Mouse (Mus musculus) neural tube, embryonic 14.5 days (tissue): ENCODE results near the gene Olfr1198. TPM values are rescaled to one million over a fixed set of nuclear protein-coding genes. Genes with fewer than 3 reads are reported as not detected.

Source experiments
- ATAC-seq: fragments of 200-750 bp; cut with Nextera tagmentation; 2 replicates; pipeline ENCODE4 v1.8.0; 2017; ENCODE audit warnings: low read depth, mild to moderate bottlenecking, moderate TSS enrichment, moderate library complexity
- H3K27ac ChIP-seq: fragments of 300-500 bp; sonication (generic); 2 replicates; pipeline ENCODE4 v1.5.1; 2014; ENCODE audit warnings: low read depth, mild to moderate bottlenecking, control low read depth, low read length, moderate library complexity, mixed read lengths
- H3K27me3 ChIP-seq: fragments of 300-500 bp; sonication (generic); 2 replicates; pipeline ENCODE4 v1.6.1; 2014; ENCODE audit warnings: low read length; ENCODE audit not compliant: control insufficient read depth, insufficient read depth
- H3K36me3 ChIP-seq: fragments of 300-500 bp; sonication (generic); 2 replicates; pipeline ENCODE4 v1.6.1; 2014; ENCODE audit warnings: low read length, mixed read lengths; ENCODE audit not compliant: control insufficient read depth, insufficient read depth
- H3K4me1 ChIP-seq: fragments of 300-500 bp; sonication (generic); 2 replicates; pipeline ENCODE4 v1.6.1; 2014; ENCODE audit warnings: low read length; ENCODE audit not compliant: control insufficient read depth, insufficient read depth
- H3K4me2 ChIP-seq: fragments of 300-500 bp; sonication (generic); 2 replicates; pipeline ENCODE4 v1.6.1; 2014; ENCODE audit warnings: mild to moderate bottlenecking, low read depth, low read length, control low read depth
- H3K4me3 ChIP-seq: fragments of 300-500 bp; sonication (generic); 2 replicates; pipeline ENCODE4 v1.5.1; 2014; ENCODE audit warnings: low read depth, low read length, control low read depth, mixed read lengths
- H3K9ac ChIP-seq: fragments of 300-500 bp; sonication (generic); replicated peaks from 2 replicates; pipeline ENCODE4 v1.6.1; 2014; ENCODE audit warnings: low read depth, mild to moderate bottlenecking, control low read depth, low read length, mixed read lengths
- H3K9me3 ChIP-seq: fragments of 300-500 bp; sonication (generic); 2 replicates; pipeline ENCODE4 v1.6.1; 2016; ENCODE audit warnings: low read length; ENCODE audit not compliant: control insufficient read depth
- WGBS: fragments of 180-500 bp; shearing (Covaris S2); extraction: QIAGEN DNeasy Blood & Tissue Kit; methylation state at CpG from one replicate; pipeline ENCODE4 v1.1.7; 2014; 5-methylcytosine and 5-hydroxymethylcytosine counted together
- polyA plus RNA-seq: library from polyadenylated mRNA; unstranded; fragments of >200 nt; fragmentation: Nextera tagmentation; extraction: Ambion mirVana; gene quantifications from 2 replicates; pipeline ENCODE4 v1.2.1, GENCODE M21; 2014

Gene Olfr1198
- not detected in 2 replicates for polyA plus RNA-seq

DNA sequence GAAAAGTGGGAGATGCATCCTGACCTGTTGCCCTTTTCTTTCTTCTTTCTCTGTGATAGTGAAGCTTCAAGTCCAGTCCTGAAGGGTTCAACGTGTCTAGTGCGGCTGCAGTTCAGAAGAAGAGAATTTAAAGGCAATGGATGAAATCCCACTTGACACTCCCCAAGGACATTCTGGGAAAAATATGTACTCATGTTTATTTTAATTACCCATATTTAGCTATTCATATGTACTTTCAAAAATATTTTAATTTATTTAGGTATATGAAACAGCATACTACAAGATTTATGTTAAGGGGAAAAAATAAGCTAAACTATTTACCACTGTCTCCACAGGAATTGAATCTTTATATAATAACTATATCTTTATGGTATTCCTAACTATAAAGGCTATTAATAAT, at the start of gene Olfr1198:
Olfr1198 (minus strand) TSS at position 101 of the 400 bp plus-strand sequence.
- H3K9ac ChIP-seq: no peak within 1 kb of the TSS
- H3K36me3 ChIP-seq: no peaks in the 10 kb centered on the region
- ATAC-seq: no peak
- H3K4me1 ChIP-seq: no peaks in the 10 kb centered on the region
- no peak within 1 kb of the TSS for H3K27ac ChIP-seq
- no peaks in the 10 kb centered on the region for H3K9me3 ChIP-seq
- 97% methylated on average over 2 of the region's 2 CpGs for WGBS
- no peak within 1 kb of the TSS for H3K4me2 ChIP-seq
- no peaks in the 10 kb centered on the region for H3K27me3 ChIP-seq
- no peak within 1 kb of the TSS for H3K4me3 ChIP-seq

GRCm38 (mm10) chr2:88792736-88793135, 41.6 kb upstream of the Olfr1198 start, which contains the start of gene Olfr1201:
TSS of gene Olfr1201 (plus strand) at chr2:88793036.
- no peak for ATAC-seq
- WGBS: 91% methylated on average over 6 of the region's 6 CpGs
- Histone ChIP-seq H3K4me2 (no peak within 1 kb of the TSS), H3K4me1 (no peaks in the 10 kb centered on the region), H3K27ac (no peak within 1 kb of the TSS), H3K4me3 (no peak within 1 kb of the TSS), H3K9me3 (no peaks in the 10 kb centered on the region), H3K9ac (no peak within 1 kb of the TSS), H3K27me3 (no peaks in the 10 kb centered on the region), H3K36me3 (no peaks in the 10 kb centered on the region)

GRCm38 (mm10) chr2:88770388-88770787, 19.2 kb upstream of the Olfr1198 start, which contains the start of gene Olfr1200:
TSS of gene Olfr1200 (minus strand) at chr2:88770488.
- H3K9ac ChIP-seq: no peak within 1 kb of the TSS
- no peaks in the 10 kb centered on the region for H3K36me3 ChIP-seq
- ATAC-seq: no peak
- no peaks in the 10 kb centered on the region for H3K4me1 ChIP-seq
- WGBS: 89% methylated on average over 2 of the region's 2 CpGs
- H3K4me2 ChIP-seq: no peak within 1 kb of the TSS
- no peak within 1 kb of the TSS for H3K27ac ChIP-seq
- no peaks in the 10 kb centered on the region for H3K27me3 ChIP-seq
- no peaks in the 10 kb centered on the region for H3K9me3 ChIP-seq
- H3K4me3 ChIP-seq: no peak within 1 kb of the TSS

- Histone ChIP-seq H3K9me3 (no peaks in the 10 kb centered on the region), H3K4me2 (no peak within 1 kb of the TSS), H3K4me3 (no peak within 1 kb of the TSS), H3K27ac (no peak within 1 kb of the TSS), H3K36me3 (no peaks in the 10 kb centered on the region), H3K27me3 (no peaks in the 10 kb centered on the region), H3K9ac (no peak within 1 kb of the TSS), H3K4me1 (no peaks in the 10 kb centered on the region)
- no peak for ATAC-seq
- 92% methylated on average over 2 of the region's 2 CpGs for WGBS
Measured at GRCm38 (mm10) chr2:88760369-88760768, 9.2 kb upstream of the Olfr1198 start, which contains the start of gene Olfr1199. TSS of gene Olfr1199 (minus strand) at chr2:88760469.

- Histone ChIP-seq H3K27me3 (no peaks in the 10 kb centered on the region), H3K27ac (no peak overlapping the region), H3K9ac (no peak overlapping the region), H3K4me1 (no peaks in the 10 kb centered on the region), H3K9me3 (no peaks in the 10 kb centered on the region), H3K36me3 (no peaks in the 10 kb centered on the region), H3K4me2 (no peak overlapping the region), H3K4me3 (no peak overlapping the region)
- no peak for ATAC-seq
- 80% methylated on average over 3 of the region's 3 CpGs for WGBS
Measured at GRCm38 (mm10) chr2:88743379-88743778, 7.8 kb downstream of the Olfr1198 start.

GRCm38 (mm10) chr2:88732266-88732665, 18.9 kb downstream of the Olfr1198 start, which contains the start of gene Olfr1197:
TSS of gene Olfr1197 (minus strand) at chr2:88732366.
- H3K4me3 ChIP-seq: no peak within 1 kb of the TSS
- no peak for ATAC-seq
- no peaks in the 10 kb centered on the region for H3K36me3 ChIP-seq
- H3K4me2 ChIP-seq: no peak within 1 kb of the TSS
- no peaks in the 10 kb centered on the region for H3K27me3 ChIP-seq
- H3K4me1 ChIP-seq: no peaks in the 10 kb centered on the region
- H3K27ac ChIP-seq: no peak within 1 kb of the TSS
- H3K9me3 ChIP-seq: no peaks in the 10 kb centered on the region
- H3K9ac ChIP-seq: no peak within 1 kb of the TSS
- 83% methylated on average over 1 of the region's 1 CpGs for WGBS

- Histone ChIP-seq H3K27me3 (no peaks in the 10 kb centered on the region), H3K27ac (no peak within 1 kb of the TSS), H3K9ac (no peak within 1 kb of the TSS), H3K4me1 (no peaks in the 10 kb centered on the region), H3K4me3 (no peak within 1 kb of the TSS), H3K36me3 (no peaks in the 10 kb centered on the region), H3K9me3 (no peaks in the 10 kb centered on the region), H3K4me2 (no peak within 1 kb of the TSS)
- WGBS: 88% methylated on average over 2 of the region's 2 CpGs
- ATAC-seq: no peak
Measured at GRCm38 (mm10) chr2:88704497-88704896, 46.7 kb downstream of the Olfr1198 start, which contains the start of gene Olfr1196. TSS of gene Olfr1196 (minus strand) at chr2:88704597.

Other genes starting within 250 kb of the Olfr1198 start
- not detected in 2 replicates for gene Olfr1186, start 232.8 kb downstream of the Olfr1198 start, polyA plus RNA-seq
- gene Olfr1188, start 194.4 kb downstream of the Olfr1198 start, polyA plus RNA-seq: not detected in 2 replicates
- gene Olfr1189, start 164.9 kb downstream of the Olfr1198 start, polyA plus RNA-seq: not detected in 2 replicates
- not detected in 2 replicates for gene Olfr1191-ps1, start 110.8 kb downstream of the Olfr1198 start, polyA plus RNA-seq
- gene Olfr1192-ps1, start 102.9 kb downstream of the Olfr1198 start, polyA plus RNA-seq: not detected in 2 replicates
- not detected in 2 replicates for gene Olfr1193, start 75.7 kb downstream of the Olfr1198 start, polyA plus RNA-seq
- gene Olfr1195, start 62.2 kb downstream of the Olfr1198 start, polyA plus RNA-seq: not detected in 2 replicates
- gene Olfr1196, start 46.8 kb downstream of the Olfr1198 start, polyA plus RNA-seq: not detected in 2 replicates
- gene Olfr1197, start 19.0 kb downstream of the Olfr1198 start, polyA plus RNA-seq: not detected in 2 replicates
- not detected in 2 replicates for gene Olfr1199, start 9.1 kb upstream of the Olfr1198 start, polyA plus RNA-seq
- not detected in 2 replicates for gene Olfr1200, start 19.1 kb upstream of the Olfr1198 start, polyA plus RNA-seq
- not detected in 2 replicates for gene Olfr1201, start 41.7 kb upstream of the Olfr1198 start, polyA plus RNA-seq
- gene Olfr1202, start 63.1 kb upstream of the Olfr1198 start, polyA plus RNA-seq: 0.05 TPM in 1 of 2 replicates, not detected in the other
- gene Olfr1205, start 78.4 kb upstream of the Olfr1198 start, polyA plus RNA-seq: not detected in 2 replicates
- gene Olfr1204, start 97.9 kb upstream of the Olfr1198 start, polyA plus RNA-seq: not detected in 2 replicates
- not detected in 2 replicates for gene Olfr1206, start 111.9 kb upstream of the Olfr1198 start, polyA plus RNA-seq
- gene Olfr1208, start 150.9 kb upstream of the Olfr1198 start, polyA plus RNA-seq: not detected in 2 replicates
- gene Olfr1209, start 163.8 kb upstream of the Olfr1198 start, polyA plus RNA-seq: not detected in 2 replicates
- not detected in 2 replicates for gene Olfr1211, start 186.7 kb upstream of the Olfr1198 start, polyA plus RNA-seq
- not detected in 2 replicates for gene Olfr1212, start 202.6 kb upstream of the Olfr1198 start, polyA plus RNA-seq
- not detected in 2 replicates for gene Gm13762, start 228.9 kb upstream of the Olfr1198 start, polyA plus RNA-seq
- not detected in 2 replicates for gene Olfr1214, start 241.3 kb upstream of the Olfr1198 start, polyA plus RNA-seq